Mouse (Mus musculus) liver, postnatal 0 days (tissue): ENCODE data around the gene Dmrtc2.

Source experiments
- CTCF ChIP-seq: sonication (generic); IDR thresholded peaks from 2 replicates; pipeline ENCODE4 v1.5.1; 2016; ENCODE audit warnings: antibody characterized with exemption, low read depth
- EP300 ChIP-seq: IDR thresholded peaks from 2 replicates; pipeline ENCODE4 v1.6.1; 2016; ENCODE audit warnings: antibody characterized with exemption, low read depth, mild to moderate bottlenecking

- TF ChIP-seq EP300 (no peak), CTCF (no peak)
Measured at GRCm38 (mm10) chr7:24912480-24912879, 42.6 kb downstream of the Dmrtc2 start.
